Mouse (Mus musculus) retina, embryonic 14.5 days (tissue): ENCODE measurements around the gene Rnf208.

Experiments
- DNase-seq: peaks from one replicate; pipeline ENCODE4 v3.0.0-alpha.2; 2015; ENCODE audit warnings: low spot score

Rnf208 gene

GRCm38 (mm10) chr2:25242101-25242506, at the start of gene Rnf208, which contains the start of gene Cysrt1:
Gene Rnf208 (plus strand): TSS chr2:25242255.
Gene Cysrt1 (minus strand): TSS chr2:25242452.
- DNase-seq = peak; percentile 62

GRCm38 (mm10) chr2:25193330-25193770, 48.7 kb upstream of the Rnf208 start:
- peak; percentile 96 for DNase-seq

- DNase-seq = no peak
Observed at GRCm38 (mm10) chr2:25194006-25194405, 48.0 kb upstream of the Rnf208 start.

- DNase-seq = no peak
Observed at GRCm38 (mm10) chr2:25194486-25195171, 47.4 kb upstream of the Rnf208 start.

GRCm38 (mm10) chr2:25195211-25196156, 46.6 kb upstream of the Rnf208 start:
- DNase-seq = no peak

- peak; percentile 15 for DNase-seq
Observed at GRCm38 (mm10) chr2:25196172-25196954, 45.7 kb upstream of the Rnf208 start, which contains the start of gene Tor4a. Gene Tor4a (minus strand): TSS chr2:25196886.

- no peak for DNase-seq
Observed at GRCm38 (mm10) chr2:25197191-25197590, 44.9 kb upstream of the Rnf208 start.

- DNase-seq = no peak
Observed at GRCm38 (mm10) chr2:25197946-25198345, 44.1 kb upstream of the Rnf208 start.

GRCm38 (mm10) chr2:25200631-25201030, 41.4 kb upstream of the Rnf208 start:
- no peak for DNase-seq

GRCm38 (mm10) chr2:25203631-25204214, 38.3 kb upstream of the Rnf208 start:
- DNase-seq = peak; percentile 31

GRCm38 (mm10) chr2:25207593-25207992, 34.5 kb upstream of the Rnf208 start:
- DNase-seq = no peak

- peak; percentile 13 for DNase-seq
Observed at GRCm38 (mm10) chr2:25210686-25211085, 31.4 kb upstream of the Rnf208 start.

- peak; percentile 92 for DNase-seq
Observed at GRCm38 (mm10) chr2:25211121-25211670, 30.9 kb upstream of the Rnf208 start, which contains the start of gene Nelfb. Gene Nelfb (minus strand): TSS chr2:25211489.

- no peak for DNase-seq
Observed at GRCm38 (mm10) chr2:25213266-25213865, 28.7 kb upstream of the Rnf208 start.

GRCm38 (mm10) chr2:25214444-25214843, 27.6 kb upstream of the Rnf208 start, which contains the start of gene Stpg3:
Gene Stpg3 (minus strand): TSS chr2:25214637.
- DNase-seq = no peak

GRCm38 (mm10) chr2:25217666-25218065, 24.4 kb upstream of the Rnf208 start:
- no peak for DNase-seq

GRCm38 (mm10) chr2:25218445-25218844, 23.6 kb upstream of the Rnf208 start, which contains the start of gene Fam166a:
Gene Fam166a (plus strand): TSS chr2:25218745.
- DNase-seq = no peak

GRCm38 (mm10) chr2:25221331-25221772, 20.7 kb upstream of the Rnf208 start:
- DNase-seq = no peak

- no peak for DNase-seq
Observed at GRCm38 (mm10) chr2:25223681-25224491, 18.2 kb upstream of the Rnf208 start.

- DNase-seq = no peak
Observed at GRCm38 (mm10) chr2:25224492-25224765, 17.6 kb upstream of the Rnf208 start, which contains the start of gene Tubb4b. Gene Tubb4b (minus strand): TSS chr2:25224702.
